Mouse (Mus musculus): ENCODE data around the gene Plac9b. TPM values are rescaled to one million over a fixed set of nuclear protein-coding genes. Genes with fewer than 3 reads are reported as not detected.

The Plac9b gene
- total RNA-seq, 4 experiments from 2014 or later, result 1.6 to 7.7 (median 3.5) TPM

Other genes with a start within 250 kb of the Plac9b start
- not detected for gene Cphx1, start 244.2 kb downstream of the Plac9b start, total RNA-seq (2022)
- 1 to 10 TPM in 2 of 4 experiments, under 1 TPM in 1, not detected in 1; 0.45 to 1.3 (median 1.2) TPM for gene Duxbl1, start 203.9 kb downstream of the Plac9b start, total RNA-seq (2022)
- 1 to 10 TPM; 1.0 to 4.5 (median 2.6) TPM for gene Gm9780, start 139.8 kb downstream of the Plac9b start, total RNA-seq (2022)
- 10 to 100 TPM; 26.6 to 33.5 (median 30.2) TPM for gene Tmem254c, start 115.1 kb downstream of the Plac9b start, total RNA-seq (2022)
- gene Cphx2, start 101.0 kb downstream of the Plac9b start, total RNA-seq (2022), result not detected
- gene Cphx3, start 100.2 kb downstream of the Plac9b start, total RNA-seq (2022), result not detected
- 1 to 10 TPM in 1 of 4 experiments, under 1 TPM in 1, not detected in 2; 0.38 to 1.1 TPM for gene Duxbl2, start 64.1 kb downstream of the Plac9b start, total RNA-seq (2022)
- 10 to 100 TPM in 1 of 4 experiments, 1 to 10 TPM in 3; 1.5 to 13.3 (median 6.6) TPM for gene Tmem254b, start 24.6 kb upstream of the Plac9b start, total RNA-seq (2022)
- gene Duxbl3, start 75.5 kb upstream of the Plac9b start, total RNA-seq (2022), result 1 to 10 TPM in 3 of 4 experiments, under 1 TPM in 1; 0.65 to 1.7 (median 1.5) TPM

All from layer of hippocampus, adult 8-10 months (tissue).